Mouse (Mus musculus): ENCODE results near the gene Gm42669.
A peak's percentile ranks its signal among the peaks of the same experiment; 100 is the strongest.

Gm42669 gene

GRCm38 (mm10) chr5:107521897-107522296 is 14.5 kb downstream of the Gm42669 start:
- no peak for DNase-seq

- peak; percentile 26 for DNase-seq
Measured at GRCm38 (mm10) chr5:107524281-107524680, 16.9 kb downstream of the Gm42669 start.

DNA sequence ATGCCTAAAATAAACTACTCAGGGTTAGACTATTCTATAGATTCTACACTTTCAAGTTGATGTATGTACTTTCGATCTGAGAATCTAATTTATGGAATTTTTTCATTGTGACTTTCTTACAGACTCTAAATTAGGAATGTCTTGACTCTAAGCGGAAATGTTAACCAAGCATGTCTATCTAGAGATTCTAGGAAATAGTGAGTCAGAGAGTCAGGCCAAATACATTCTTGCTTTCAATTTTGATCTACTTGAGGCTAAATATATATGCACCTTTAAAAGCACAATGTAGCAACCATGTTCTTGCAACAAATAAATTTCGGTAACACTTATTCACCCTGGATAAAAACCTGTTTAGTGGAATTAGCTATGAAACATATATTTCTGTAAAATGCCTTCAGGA is 21.4 kb downstream of the Gm42669 start:
- DNase-seq: no peak

DNA sequence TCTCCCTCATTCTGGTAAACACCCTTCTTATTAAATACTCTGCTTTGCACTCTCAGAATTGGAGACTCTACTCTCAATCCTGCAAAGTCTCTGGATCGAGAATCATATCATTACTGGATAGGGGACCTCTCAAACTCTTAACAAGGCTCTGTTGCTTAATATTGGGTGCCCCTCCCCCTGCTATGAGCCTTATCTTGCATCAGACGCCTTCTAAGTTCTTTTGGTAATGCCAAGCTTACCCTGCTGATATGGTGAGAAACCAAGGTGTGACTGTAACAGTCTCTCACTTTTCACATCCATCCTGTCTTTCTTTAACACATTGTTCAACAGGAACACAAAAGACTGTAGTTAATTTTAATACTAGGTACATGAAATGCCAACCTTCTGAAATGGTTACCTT is 26.2 kb downstream of the Gm42669 start:
- no peak for DNase-seq

- DNase-seq: no peak
Measured at GRCm38 (mm10) chr5:107534581-107534980, 27.2 kb downstream of the Gm42669 start, which contains the start of gene 1700028K03Rik. Gene 1700028K03Rik (plus strand): TSS chr5:107534709.

DNA sequence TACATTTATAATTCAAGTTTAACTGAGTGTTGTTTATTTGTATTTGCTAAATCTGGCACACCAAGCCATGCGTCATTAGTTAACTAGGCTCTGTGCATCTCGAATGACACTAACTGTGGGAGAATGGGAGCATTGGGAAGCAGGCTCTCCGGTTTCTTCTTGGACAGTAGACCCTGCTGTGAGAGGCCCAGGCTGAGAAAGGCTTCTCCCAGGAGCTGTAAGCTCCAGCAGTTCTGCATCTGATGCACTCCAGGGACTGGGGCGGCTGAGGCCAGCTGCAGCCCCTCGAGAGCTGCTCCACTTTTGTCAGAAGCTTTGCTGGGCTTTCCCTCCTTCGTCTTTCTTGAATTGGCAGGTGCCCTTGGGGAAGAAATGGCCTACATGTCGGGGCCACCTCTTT is 34.3 kb downstream of the Gm42669 start:
- no peak for DNase-seq

- peak; percentile 5 for DNase-seq
Measured at GRCm38 (mm10) chr5:107545927-107546326, 38.5 kb downstream of the Gm42669 start.

- no peak for DNase-seq
Measured at GRCm38 (mm10) chr5:107547955-107548354, 40.5 kb downstream of the Gm42669 start.

GRCm38 (mm10) chr5:107548444-107548843 is 41.0 kb downstream of the Gm42669 start:
- no peak for DNase-seq

GRCm38 (mm10) chr5:107554336-107554735 is 46.9 kb downstream of the Gm42669 start:
- DNase-seq: no peak

- DNase-seq: no peak
Measured at GRCm38 (mm10) chr5:107556969-107557368, 49.5 kb downstream of the Gm42669 start.

- DNase-seq: no peak
Measured at GRCm38 (mm10) chr5:107569148-107569547, 61.7 kb downstream of the Gm42669 start.

DNA sequence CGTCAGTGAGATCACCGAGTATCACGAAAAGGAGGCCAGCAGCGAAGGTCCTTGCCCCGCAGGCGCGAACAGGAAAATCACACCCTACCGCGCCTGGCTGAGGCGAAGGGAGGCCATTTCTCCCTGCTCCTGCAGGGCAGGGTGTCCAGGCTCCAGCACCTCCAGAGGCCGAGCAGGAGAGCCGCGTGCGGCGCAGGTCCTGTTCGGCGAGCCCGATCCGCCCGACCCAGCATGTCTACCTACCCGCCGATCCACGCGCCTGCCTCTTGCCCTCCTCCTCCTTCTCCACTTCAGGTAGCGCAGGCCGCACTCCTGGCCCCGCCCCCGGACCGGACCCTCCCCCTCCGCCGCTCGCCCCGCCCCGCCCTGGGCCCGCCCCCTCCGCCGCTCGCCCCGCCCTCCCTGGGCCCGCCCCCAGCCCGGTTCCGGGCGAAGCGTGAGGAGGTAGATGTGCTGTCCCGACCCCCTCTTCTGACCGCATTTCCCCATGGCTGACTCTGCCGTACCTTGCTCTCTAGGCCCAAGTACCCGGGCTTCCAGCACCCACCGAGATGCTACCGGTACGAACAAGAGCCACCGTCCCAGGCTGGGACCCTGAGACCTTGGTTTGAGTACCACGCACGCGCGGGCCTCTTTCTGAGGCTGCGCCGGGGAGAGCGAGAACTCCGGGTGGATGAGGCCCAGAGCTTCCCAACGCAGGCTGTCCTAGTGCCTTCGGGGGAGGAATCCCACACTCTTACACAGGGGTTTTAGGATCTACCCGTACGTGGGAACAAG is 90.1 kb downstream of the Gm42669 start, which contains the start of the genes Rpap2 and Glmn:
Gene Rpap2, plus strand, starts transcription at position 73 of the 777 bp plus-strand sequence.
Gene Glmn, minus strand, starts transcription at position 588 of the 777 bp plus-strand sequence.
- DNase-seq: peak; percentile 90

DNA sequence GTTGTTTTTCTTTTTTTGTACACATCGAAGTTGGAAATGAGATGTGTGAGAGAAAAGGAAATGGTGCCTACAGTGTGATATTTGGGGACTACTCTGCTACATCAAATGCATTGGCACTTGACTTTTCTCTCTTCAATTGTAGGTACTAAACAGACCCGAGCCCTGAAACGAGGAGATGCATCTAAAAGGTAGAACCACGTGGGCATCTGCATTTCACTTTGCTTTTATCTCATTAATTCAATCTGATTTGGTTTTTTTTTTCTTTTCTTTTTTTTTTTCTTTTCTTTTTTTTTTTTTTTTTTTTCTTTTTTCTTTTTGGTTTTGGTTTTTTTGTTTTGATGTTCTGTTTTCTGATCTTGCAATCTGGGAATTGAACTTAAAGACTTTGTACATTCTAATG is 91.0 kb downstream of the Gm42669 start:
- peak; percentile 14 for DNase-seq

DNA sequence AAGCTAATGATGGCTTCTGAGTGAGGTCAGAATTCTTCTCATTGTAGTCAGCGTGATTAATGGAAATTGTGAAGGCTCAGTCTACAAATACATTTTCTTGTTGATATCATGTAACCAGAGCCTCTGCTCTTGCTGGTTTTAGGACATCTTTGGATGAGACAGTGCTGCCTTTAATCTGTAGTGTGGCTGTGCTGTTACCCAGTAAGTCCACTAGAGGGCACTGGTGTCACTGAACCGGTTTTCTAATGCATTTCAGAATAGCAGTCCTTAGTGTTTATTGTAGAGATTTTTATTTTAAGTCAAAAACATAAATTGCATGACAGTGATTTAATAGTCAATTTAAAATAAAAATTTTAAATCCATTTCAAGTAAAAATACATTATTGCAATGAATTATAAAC is 103.8 kb downstream of the Gm42669 start:
- peak; percentile 76 for DNase-seq

- DNase-seq: no peak
Measured at GRCm38 (mm10) chr5:107617986-107618385, 110.6 kb downstream of the Gm42669 start.

GRCm38 (mm10) chr5:107621327-107621726 is 113.9 kb downstream of the Gm42669 start:
- DNase-seq: no peak
